Mouse (Mus musculus): ENCODE results near the gene Btnl10. TPM values are rescaled to one million over a fixed set of nuclear protein-coding genes. Genes with fewer than 3 reads are reported as not detected.

Gene Btnl10
- total and polyA plus RNA-seq, 3 experiments: not detected

- Histone ChIP-seq H3K27ac (ENCODE audit: insufficient read depth, low read depth) (no peak overlapping the region), H3K79me2 (replicated peaks; ENCODE audit: control insufficient read depth, extremely low read depth, insufficient read depth, poor library complexity, severe bottlenecking) (no peaks in the 10 kb centered on the region), H3K4me2 (ENCODE audit: insufficient read depth, low read depth, poor library complexity, severe bottlenecking) (no peak overlapping the region), H3K4me1 (ENCODE audit: control insufficient read depth in 1 of 2, insufficient read depth in 2 of 2) (peaks cover 0 to 13% of the 10 kb centered on the region in 2 experiments; a peak in 2 of 4 replicates), H3K27me3 (replicated peaks) (peaks cover 49% of the 10 kb centered on the region), H3K36me3 (replicated peaks in 1 of 2; ENCODE audit: control insufficient read depth in 1 of 2, insufficient read depth in 1 of 2, low read length in 1 of 2) (no peaks in the 10 kb centered on the region), H3K9ac (ENCODE audit: insufficient read depth, low read depth) (no peak overlapping the region), H3K4me3 (replicated peaks in 1 of 3; ENCODE audit: low read depth in 2 of 3, low read length in 2 of 3, poor library complexity in 1 of 3) (no peak overlapping the region), H3K9me3 (replicated peaks; ENCODE audit: low read length) (no peaks in the 10 kb centered on the region)
- dilution Hi-C loops (cut with MboI; ENCODE audit: extremely low pct_ligation_motif_present, extremely low pct_unique_long_range_greater_than_20kb, low sequenced_read_pairs): no loop called here
- no peak for TF ChIP-seq PAX5 (IDR thresholded peaks at IDR 0.05; ENCODE audit: low read length)
- no peak for TF ChIP-seq TCF12 (IDR thresholded peaks at IDR 0.05; ENCODE audit: low read depth, low read length)
- no peak for TF ChIP-seq IRF4 (IDR thresholded peaks at IDR 0.05; ENCODE audit: low read depth, low read length)
- no peak for TF ChIP-seq ETS1 (conservative IDR thresholded peaks at IDR 0.05; ENCODE audit: low read depth, low read length)
- TF ChIP-seq ELF1 (IDR thresholded peaks at IDR 0.05; ENCODE audit: low read depth, low read length): no peak
- TF ChIP-seq RCOR1 (conservative IDR thresholded peaks at IDR 0.05; ENCODE audit: low read depth, low read length): no peak
- no peak for TF ChIP-seq NELFE (IDR thresholded peaks at IDR 0.05; ENCODE audit: low read depth, low read length)
- TF ChIP-seq USF2 (conservative IDR thresholded peaks at IDR 0.05; ENCODE audit: low read depth, low read length): no peak
- no peak for TF ChIP-seq MXI1 (IDR thresholded peaks at IDR 0.05; ENCODE audit: low read depth, low read length)
- no peak for TF ChIP-seq POLR2AphosphoS2 (IDR thresholded peaks at IDR 0.05; ENCODE audit: low read depth, low read length)
- no peak for TF ChIP-seq GABPA (IDR thresholded peaks at IDR 0.05; ENCODE audit: insufficient replicate concordance, low read depth, low read length)
- TF ChIP-seq SMC3 (IDR thresholded peaks at IDR 0.05; ENCODE audit: low read depth, low read length): no peak
- TF ChIP-seq USF1 (IDR thresholded peaks at IDR 0.05; ENCODE audit: low read depth, low read length): no peak
- no peak for TF ChIP-seq CTCF (conservative IDR thresholded peaks at IDR 0.05 in 1 of 2, IDR thresholded peaks at IDR 0.05 in 1 of 2; ENCODE audit: low read depth in 2 of 2, low read length in 2 of 2)
- no peak for TF ChIP-seq JUN (IDR thresholded peaks at IDR 0.05; ENCODE audit: insufficient read depth, low read depth, low read length)
- TF ChIP-seq KAT2A (IDR thresholded peaks at IDR 0.05; ENCODE audit: insufficient replicate concordance, low read length): no peak
- no peak for TF ChIP-seq MYC (IDR thresholded peaks at IDR 0.05; ENCODE audit: low read depth, low read length)
- no peak for TF ChIP-seq ZMIZ1 (IDR thresholded peaks at IDR 0.05; ENCODE audit: low read depth, low read length)
- no peak for DNase-seq (ENCODE audit: extremely low read depth)
- in situ Hi-C loops (cut with MboI; ENCODE audit: low pct_ligation_motif_present, low pct_unique_long_range_greater_than_20kb, low sequenced_read_pairs): no loop called here
Observed at GRCm38 (mm10) chr11:58949480-58950431, 32.0 kb downstream of the Btnl10 start.

DNA sequence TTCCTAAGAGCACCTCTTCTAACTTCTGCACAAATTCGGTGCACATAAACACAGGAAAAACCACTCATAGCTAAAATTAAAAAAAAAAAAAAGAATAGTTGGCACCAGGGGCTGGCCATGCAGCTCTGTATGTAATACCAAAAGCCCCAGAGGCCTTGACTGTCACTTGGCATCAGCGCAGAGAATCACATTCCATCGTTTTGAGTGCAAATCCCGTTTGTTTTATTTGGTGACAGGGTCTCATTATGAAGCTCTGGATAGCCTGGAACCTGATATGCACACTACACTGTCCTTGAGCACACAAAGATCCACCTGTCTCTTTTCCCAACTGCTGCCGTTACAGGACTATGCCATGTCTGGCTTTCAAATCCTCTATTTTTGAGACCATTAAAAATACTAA, 33.5 kb downstream of the Btnl10 start:
- H3K4me1 ChIP-seq (ENCODE audit: control insufficient read depth in 1 of 2, insufficient read depth in 2 of 2): peaks cover 0 to 21% of the 10 kb centered on the region in 2 experiments; a peak in 2 of 4 replicates
- dilution Hi-C loops (cut with MboI; ENCODE audit: extremely low pct_ligation_motif_present, extremely low pct_unique_long_range_greater_than_20kb, low sequenced_read_pairs): no loop called here
- no peak overlapping the region for H3K4me3 ChIP-seq (replicated peaks in 1 of 3; ENCODE audit: low read depth in 2 of 3, low read length in 2 of 3, poor library complexity in 1 of 3)
- TF ChIP-seq RCOR1 (conservative IDR thresholded peaks at IDR 0.05; ENCODE audit: low read depth, low read length): no peak
- no peak for TF ChIP-seq MEF2A (IDR thresholded peaks at IDR 0.05; ENCODE audit: borderline replicate concordance, low read depth, low read length)
- TF ChIP-seq MYC (IDR thresholded peaks at IDR 0.05; ENCODE audit: low read depth, low read length): no peak
- TF ChIP-seq NRF1 (IDR thresholded peaks at IDR 0.05; ENCODE audit: low read depth, low read length): no peak
- H3K27me3 ChIP-seq (replicated peaks): peaks cover 35% of the 10 kb centered on the region
- no peaks in the 10 kb centered on the region for H3K9me3 ChIP-seq (replicated peaks; ENCODE audit: low read length)
- no peak overlapping the region for H3K27ac ChIP-seq (ENCODE audit: insufficient read depth, low read depth)
- no peak overlapping the region for H3K4me2 ChIP-seq (ENCODE audit: insufficient read depth, low read depth, poor library complexity, severe bottlenecking)
- no peak overlapping the region for H3K9ac ChIP-seq (ENCODE audit: insufficient read depth, low read depth)
- no peak for DNase-seq (ENCODE audit: extremely low read depth)
- in situ Hi-C loops (cut with MboI; ENCODE audit: low pct_ligation_motif_present, low pct_unique_long_range_greater_than_20kb, low sequenced_read_pairs): no loop called here
- no peaks in the 10 kb centered on the region for H3K36me3 ChIP-seq (replicated peaks in 1 of 2; ENCODE audit: control insufficient read depth in 1 of 2, insufficient read depth in 1 of 2, low read length in 1 of 2)
- peaks cover 2% of the 10 kb centered on the region; the same call in 1 of the 2 replicates for H3K79me2 ChIP-seq (replicated peaks; ENCODE audit: control insufficient read depth, extremely low read depth, insufficient read depth, poor library complexity, severe bottlenecking)
